Mouse (Mus musculus) hindbrain, embryonic 13.5 days (tissue): Measurements from ENCODE around the gene Slc10a7. TPM values are rescaled to one million over a fixed set of nuclear protein-coding genes. Genes with fewer than 3 reads are reported as not detected.

Source experiments
- ATAC-seq: fragments of 200-750 bp; cut with Nextera tagmentation; 2 replicates; pipeline ENCODE4 v1.8.0; 2017; ENCODE audit warnings: moderate TSS enrichment; ENCODE audit not compliant: low FRiP score
- H3K27ac ChIP-seq: fragments of 300-500 bp; sonication (generic); 2 replicates; pipeline ENCODE4 v1.5.1; 2015; ENCODE audit warnings: inconsistent platforms, mild to moderate bottlenecking, moderate library complexity
- H3K27me3 ChIP-seq: fragments of 300-500 bp; sonication (generic); 2 replicates; pipeline ENCODE4 v1.6.1; 2015; ENCODE audit warnings: mild to moderate bottlenecking, inconsistent platforms
- H3K36me3 ChIP-seq: fragments of 300-500 bp; sonication (generic); 2 replicates; pipeline ENCODE4 v1.6.1; 2015; ENCODE audit warnings: mild to moderate bottlenecking, inconsistent platforms
- H3K4me1 ChIP-seq: fragments of 300-500 bp; sonication (generic); replicated peaks from 2 replicates; pipeline ENCODE4 v1.6.1; 2015; ENCODE audit warnings: inconsistent platforms
- H3K4me2 ChIP-seq: fragments of 300-500 bp; sonication (generic); 2 replicates; pipeline ENCODE4 v1.6.1; 2015; ENCODE audit warnings: inconsistent platforms, mild to moderate bottlenecking, moderate library complexity
- H3K4me3 ChIP-seq: fragments of 300-500 bp; sonication (generic); 2 replicates; pipeline ENCODE4 v1.5.1; 2015; ENCODE audit warnings: mild to moderate bottlenecking, inconsistent platforms
- H3K9ac ChIP-seq: fragments of 300-500 bp; sonication (generic); 2 replicates; pipeline ENCODE4 v1.6.1; 2015; ENCODE audit warnings: mild to moderate bottlenecking, inconsistent platforms
- H3K9me3 ChIP-seq: fragments of 300-500 bp; sonication (generic); 2 replicates; pipeline ENCODE4 v1.6.1; 2016; ENCODE audit warnings: inconsistent platforms
- WGBS: fragments of 180-500 bp; shearing (Covaris S2); methylation state at CpG from one replicate; pipeline ENCODE4 v1.1.7; 2015; 5-methylcytosine and 5-hydroxymethylcytosine counted together
- polyA plus RNA-seq: library from polyadenylated mRNA; unstranded; fragments of >200 nt; fragmentation: Nextera tagmentation; extraction: Ambion mirVana; gene quantifications from 2 replicates; pipeline ENCODE4 v1.2.1, GENCODE M21; 2015

Gene Slc10a7
- polyA plus RNA-seq, 1 experiment from 2014 or later, result 10.7 TPM

DNA sequence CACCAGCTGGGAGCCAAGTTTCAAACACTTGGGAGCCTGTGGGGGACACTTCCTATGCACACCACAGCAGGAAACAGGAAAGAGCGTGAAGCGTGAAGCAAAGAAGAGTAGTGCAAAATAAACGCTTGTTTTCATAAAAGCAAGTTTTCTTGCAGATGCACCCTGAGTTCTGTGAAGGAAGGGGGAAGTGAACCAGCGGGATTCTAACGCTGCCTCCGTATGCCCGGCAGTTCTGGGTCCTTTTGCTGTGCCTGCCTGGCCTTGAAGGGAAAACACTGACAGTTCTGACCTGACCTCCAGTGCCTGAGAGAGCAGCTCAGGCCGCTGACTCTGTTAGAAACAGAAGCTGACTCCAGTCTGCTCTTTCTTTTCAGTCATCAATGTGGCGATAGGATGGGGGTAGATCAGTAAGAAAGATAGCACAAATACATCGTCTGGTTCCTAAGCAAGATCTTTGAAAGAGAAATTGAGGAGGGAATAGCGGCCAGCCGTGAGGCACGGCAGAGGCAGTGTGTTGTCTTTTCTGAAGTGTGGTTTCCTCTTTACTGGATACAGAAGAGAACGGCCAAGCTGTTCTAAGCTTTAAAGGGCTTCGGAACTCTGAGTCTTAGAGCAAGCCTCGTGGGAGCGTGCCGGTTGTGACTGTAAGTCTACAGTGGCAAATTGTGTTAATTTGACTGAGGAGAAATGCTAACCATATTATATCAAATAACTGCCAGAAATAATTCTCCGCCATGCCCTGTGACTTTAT is 121.4 kb downstream of the Slc10a7 start:
- H3K4me3 ChIP-seq, result no peak overlapping the region
- H3K36me3 ChIP-seq, result no peaks in the 10 kb centered on the region
- H3K4me1 ChIP-seq, result peaks cover 43% of the 10 kb centered on the region
- peak overlapping the region; percentile 40; the same call in 1 of the 2 replicates for H3K27ac ChIP-seq
- H3K9me3 ChIP-seq, result no peaks in the 10 kb centered on the region
- H3K4me2 ChIP-seq, result no peak overlapping the region
- H3K9ac ChIP-seq, result no peak overlapping the region
- 0 out of 2 replicates have a peak, but pooled peaks cover 3% of the 10 kb centered on the region for H3K27me3 ChIP-seq
- no peak for ATAC-seq
- 48% methylated on average over 19 of the region's 19 CpGs for WGBS

GRCm38 (mm10) chr8:78633012-78633411 is 123.9 kb downstream of the Slc10a7 start:
- Histone ChIP-seq H3K27ac (no peak overlapping the region), H3K27me3 (no peaks in the 10 kb centered on the region), H3K9ac (0 out of 2 replicates have a peak overlapping the region, but pooled peaks have one; percentile 15), H3K36me3 (no peaks in the 10 kb centered on the region), H3K4me2 (no peak overlapping the region), H3K4me3 (no peak overlapping the region), H3K4me1 (peaks cover 32% of the 10 kb centered on the region), H3K9me3 (no peaks in the 10 kb centered on the region)
- ATAC-seq, result no peak
- 34% methylated on average over 12 of the region's 12 CpGs for WGBS

DNA sequence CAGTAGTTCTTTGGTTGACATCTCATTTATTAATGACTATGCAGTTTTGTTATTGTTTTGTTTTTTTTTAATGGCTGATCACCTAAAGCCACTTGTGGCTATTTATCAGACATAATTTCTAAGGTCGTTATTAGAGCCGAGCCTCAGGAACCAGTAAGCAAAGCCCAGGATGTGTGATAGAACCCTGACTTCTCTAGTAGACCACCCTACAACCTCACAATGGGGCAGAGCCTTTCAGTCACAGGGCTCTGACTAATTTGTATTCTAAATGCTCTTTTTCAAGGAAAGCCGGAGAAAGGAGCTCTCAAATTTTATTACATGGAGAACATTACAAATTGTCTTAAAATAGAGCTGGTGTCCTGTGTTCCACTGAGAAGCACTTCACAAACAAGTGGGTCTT is 124.9 kb downstream of the Slc10a7 start:
- H3K4me3 ChIP-seq, result no peak overlapping the region
- no peak overlapping the region for H3K9ac ChIP-seq
- no peak for ATAC-seq
- 46% methylated on average over 3 of the region's 3 CpGs for WGBS
- H3K4me2 ChIP-seq, result peak overlapping the region; percentile 47
- H3K4me1 ChIP-seq, result peaks cover 32% of the 10 kb centered on the region
- no peaks in the 10 kb centered on the region for H3K36me3 ChIP-seq
- no peaks in the 10 kb centered on the region for H3K9me3 ChIP-seq
- H3K27me3 ChIP-seq, result no peaks in the 10 kb centered on the region
- H3K27ac ChIP-seq, result no peak overlapping the region

GRCm38 (mm10) chr8:78634523-78635240 is 125.5 kb downstream of the Slc10a7 start:
- Histone ChIP-seq H3K27ac (no peak overlapping the region), H3K4me3 (peak overlapping the region; percentile 23), H3K9me3 (no peaks in the 10 kb centered on the region), H3K4me1 (peaks cover 32% of the 10 kb centered on the region), H3K4me2 (peak overlapping the region; percentile 47), H3K27me3 (no peaks in the 10 kb centered on the region), H3K36me3 (no peaks in the 10 kb centered on the region), H3K9ac (0 out of 2 replicates have a peak overlapping the region, but pooled peaks have one; percentile 24)
- peak; percentile 72 for ATAC-seq
- WGBS, result 33% methylated on average over 17 of the region's 17 CpGs

DNA sequence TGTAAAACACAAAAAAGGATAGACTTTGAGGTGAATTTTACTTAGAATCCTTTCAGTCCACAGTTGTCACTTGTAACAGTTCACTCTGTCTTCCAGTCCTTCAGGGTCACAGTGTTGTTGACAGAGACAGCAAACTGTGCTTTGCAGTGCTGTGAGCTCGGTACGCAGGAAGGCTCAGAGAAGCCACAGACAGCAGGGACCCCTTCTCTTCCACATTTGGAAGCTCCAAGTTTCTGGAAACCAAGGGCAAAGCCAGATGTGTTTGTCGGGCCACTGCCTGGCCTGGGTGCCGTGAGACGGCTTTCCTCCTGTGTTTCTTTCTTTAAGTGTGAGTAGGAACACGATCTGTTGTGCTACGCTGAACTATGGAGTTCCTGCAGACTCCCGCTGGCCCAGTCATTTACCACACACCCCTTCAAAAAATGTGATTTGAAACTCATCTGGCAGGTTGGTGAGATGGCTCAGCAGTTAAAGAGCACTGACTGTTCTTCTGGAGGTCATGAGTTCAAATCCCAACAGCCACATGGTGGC is 126.2 kb downstream of the Slc10a7 start:
- no peak overlapping the region for H3K4me3 ChIP-seq
- no peak for ATAC-seq
- H3K27me3 ChIP-seq, result no peaks in the 10 kb centered on the region
- H3K27ac ChIP-seq, result no peak overlapping the region
- no peak overlapping the region for H3K9ac ChIP-seq
- H3K4me2 ChIP-seq, result 0 out of 2 replicates have a peak overlapping the region, but pooled peaks have one; percentile 47
- WGBS, result 66% methylated on average over 8 of the region's 8 CpGs
- H3K4me1 ChIP-seq, result peaks cover 32% of the 10 kb centered on the region
- H3K9me3 ChIP-seq, result no peaks in the 10 kb centered on the region
- no peaks in the 10 kb centered on the region for H3K36me3 ChIP-seq

DNA sequence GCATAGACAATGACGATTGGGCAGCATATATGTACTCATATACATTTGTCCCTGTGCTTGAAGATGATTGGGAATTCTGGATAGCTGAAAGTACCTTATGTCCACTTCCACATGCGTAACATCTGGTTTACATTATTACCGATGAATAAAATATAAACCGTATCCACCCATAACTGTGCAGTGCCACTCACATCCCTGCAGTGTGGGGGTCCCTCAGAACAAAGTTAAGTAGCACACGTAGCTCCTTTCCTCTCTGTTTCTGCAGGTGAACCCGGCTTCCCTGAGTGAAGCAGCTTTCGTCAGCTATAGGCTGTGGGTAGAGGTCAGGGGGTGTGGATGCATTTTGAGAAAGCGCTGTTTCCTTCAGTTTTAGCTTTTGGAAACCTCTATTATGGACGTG is 132.8 kb downstream of the Slc10a7 start:
- 83% methylated on average over 9 of the region's 9 CpGs for WGBS
- Histone ChIP-seq H3K4me2 (no peak overlapping the region), H3K27ac (no peak overlapping the region), H3K4me3 (no peak overlapping the region), H3K36me3 (0 out of 2 replicates have a peak, but pooled peaks cover 4% of the 10 kb centered on the region), H3K4me1 (0 out of 2 replicates have a peak, but pooled peaks cover 2% of the 10 kb centered on the region), H3K9me3 (peaks cover 5% of the 10 kb centered on the region; the same call in 1 of the 2 replicates), H3K9ac (no peak overlapping the region), H3K27me3 (no peaks in the 10 kb centered on the region)
- ATAC-seq, result no peak

GRCm38 (mm10) chr8:78642376-78642775 is 133.2 kb downstream of the Slc10a7 start:
- Histone ChIP-seq H3K4me1 (0 out of 2 replicates have a peak, but pooled peaks cover 2% of the 10 kb centered on the region), H3K4me2 (no peak overlapping the region), H3K36me3 (0 out of 2 replicates have a peak, but pooled peaks cover 4% of the 10 kb centered on the region), H3K9ac (no peak overlapping the region), H3K27ac (no peak overlapping the region), H3K27me3 (no peaks in the 10 kb centered on the region), H3K9me3 (peaks cover 5% of the 10 kb centered on the region; the same call in 1 of the 2 replicates), H3K4me3 (no peak overlapping the region)
- no peak for ATAC-seq
- WGBS, result 75% methylated on average over 5 of the region's 5 CpGs

DNA sequence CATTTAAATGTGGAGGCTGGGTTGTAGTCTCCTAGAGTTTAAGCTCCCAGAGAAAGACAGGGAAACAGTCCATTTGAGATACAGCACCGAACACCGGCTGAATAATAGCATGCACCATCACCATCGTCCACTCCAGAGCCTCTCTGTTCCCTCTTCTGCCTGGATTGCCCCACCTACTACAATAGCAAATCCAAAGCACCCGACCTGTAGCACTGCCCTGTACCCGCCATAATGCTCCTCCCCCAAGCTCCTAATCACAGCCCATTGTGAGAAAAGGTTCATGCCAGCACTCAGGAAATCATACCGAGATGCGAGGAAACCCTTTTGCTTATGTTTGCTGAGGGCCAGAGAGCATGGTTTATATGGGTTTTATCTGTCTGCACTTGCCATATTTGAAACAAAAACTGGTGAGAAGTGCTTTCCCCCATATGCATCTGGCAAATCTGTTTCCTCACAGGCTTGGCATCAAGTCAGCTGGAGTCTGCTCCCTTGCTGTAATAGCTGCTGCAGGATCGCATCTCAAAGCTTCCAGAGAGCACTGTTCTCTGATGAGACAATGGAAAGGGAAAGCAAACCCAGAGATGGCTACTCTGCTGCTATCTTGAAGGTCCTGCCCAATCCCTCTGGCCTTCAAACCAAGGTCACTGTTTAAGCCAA is 138.0 kb downstream of the Slc10a7 start:
- ATAC-seq, result no peak
- no peak overlapping the region for H3K4me2 ChIP-seq
- H3K27me3 ChIP-seq, result no peaks in the 10 kb centered on the region
- H3K27ac ChIP-seq, result no peak overlapping the region
- H3K36me3 ChIP-seq, result 0 out of 2 replicates have a peak, but pooled peaks cover 4% of the 10 kb centered on the region
- H3K9ac ChIP-seq, result no peak overlapping the region
- peaks cover 5% of the 10 kb centered on the region; the same call in 1 of the 2 replicates for H3K9me3 ChIP-seq
- WGBS, result 72% methylated on average over 8 of the region's 8 CpGs
- H3K4me1 ChIP-seq, result 0 out of 2 replicates have a peak, but pooled peaks cover 2% of the 10 kb centered on the region
- no peak overlapping the region for H3K4me3 ChIP-seq

- 0 out of 2 replicates have a peak, but pooled peaks cover 2% of the 10 kb centered on the region for H3K4me1 ChIP-seq
- WGBS, result 67% methylated on average over 4 of the region's 4 CpGs
- ATAC-seq, result no peak
- H3K27ac ChIP-seq, result no peak overlapping the region
- H3K27me3 ChIP-seq, result no peaks in the 10 kb centered on the region
- H3K9me3 ChIP-seq, result peaks cover 5% of the 10 kb centered on the region; the same call in 1 of the 2 replicates
- H3K9ac ChIP-seq, result no peak overlapping the region
- no peak overlapping the region for H3K4me3 ChIP-seq
- H3K36me3 ChIP-seq, result 0 out of 2 replicates have a peak, but pooled peaks cover 4% of the 10 kb centered on the region
- no peak overlapping the region for H3K4me2 ChIP-seq
These were observed 138.7 kb downstream of the Slc10a7 start for GRCm38 (mm10) chr8:78647846-78648245.

DNA sequence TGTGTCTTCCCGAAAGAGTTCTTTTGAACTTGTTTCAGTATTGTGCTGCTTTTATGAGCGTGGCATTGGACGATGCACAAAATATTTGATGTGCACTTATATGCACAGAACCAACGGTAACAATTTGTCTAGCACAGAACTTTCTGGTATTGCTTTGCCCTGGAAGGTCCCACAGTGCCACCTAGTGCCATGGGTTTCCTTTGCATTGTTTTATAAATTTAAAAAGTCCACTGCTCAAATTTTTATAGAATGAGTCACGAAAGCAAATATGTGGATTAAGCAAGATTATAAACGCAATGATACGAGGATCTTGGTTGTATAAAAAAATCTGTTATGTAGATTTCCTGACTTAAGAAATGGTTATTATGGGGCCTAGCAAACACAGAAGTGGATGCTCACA is 139.8 kb downstream of the Slc10a7 start:
- peaks cover 5% of the 10 kb centered on the region; the same call in 1 of the 2 replicates for H3K9me3 ChIP-seq
- H3K9ac ChIP-seq, result no peak overlapping the region
- H3K4me3 ChIP-seq, result no peak overlapping the region
- 0 out of 2 replicates have a peak, but pooled peaks cover 4% of the 10 kb centered on the region for H3K36me3 ChIP-seq
- WGBS, result 52% methylated on average over 7 of the region's 7 CpGs
- ATAC-seq, result no peak
- H3K4me1 ChIP-seq, result 0 out of 2 replicates have a peak, but pooled peaks cover 2% of the 10 kb centered on the region
- no peaks in the 10 kb centered on the region for H3K27me3 ChIP-seq
- H3K4me2 ChIP-seq, result no peak overlapping the region
- H3K27ac ChIP-seq, result no peak overlapping the region

DNA sequence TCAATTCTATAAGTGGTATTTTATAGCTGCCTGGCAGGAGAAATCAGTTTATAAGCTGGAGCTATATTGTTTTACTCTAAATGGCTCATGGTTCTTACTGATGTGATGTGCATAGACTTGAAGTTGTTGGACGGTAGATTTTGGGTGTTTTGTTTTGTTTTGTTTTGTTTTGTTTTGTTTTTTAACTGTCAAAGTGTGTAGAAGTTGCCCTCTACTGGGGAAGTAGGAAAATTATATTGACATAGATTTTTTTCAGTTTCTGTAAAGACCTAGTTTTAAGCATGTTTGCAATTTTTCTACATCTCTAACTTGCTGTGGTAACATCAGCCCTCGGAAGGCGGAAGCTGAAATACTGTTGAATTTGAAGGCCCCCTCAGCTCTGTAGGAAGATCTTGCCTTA is 142.5 kb downstream of the Slc10a7 start:
- H3K4me2 ChIP-seq, result no peak overlapping the region
- 83% methylated on average over 3 of the region's 3 CpGs for WGBS
- ATAC-seq, result no peak
- no peaks in the 10 kb centered on the region for H3K36me3 ChIP-seq
- H3K27ac ChIP-seq, result no peak overlapping the region
- H3K4me3 ChIP-seq, result no peak overlapping the region
- H3K9ac ChIP-seq, result no peak overlapping the region
- H3K4me1 ChIP-seq, result 0 out of 2 replicates have a peak, but pooled peaks cover 4% of the 10 kb centered on the region
- H3K27me3 ChIP-seq, result no peaks in the 10 kb centered on the region
- no peaks in the 10 kb centered on the region for H3K9me3 ChIP-seq
